Comparison of ENCODE assay signal across 16 mouse cellular contexts in the genomic region with DNA sequence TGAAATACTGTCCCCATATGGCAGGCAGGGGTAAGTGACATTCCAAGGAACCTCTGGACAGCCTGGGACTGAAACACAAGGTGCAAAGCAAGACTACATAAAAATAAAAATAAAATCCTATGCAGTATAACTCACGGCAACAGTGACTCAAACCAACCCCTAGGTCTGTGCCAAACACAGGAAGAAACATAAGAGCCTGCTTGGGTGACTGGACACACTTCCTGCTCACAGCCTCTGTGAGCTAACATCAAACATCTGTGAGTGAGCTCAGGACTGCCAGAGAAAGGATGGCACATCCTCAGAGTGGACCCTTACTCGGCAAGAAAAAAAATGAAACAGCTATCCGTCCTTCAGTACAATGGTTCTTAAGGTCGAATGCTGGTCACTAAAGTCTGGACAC.
"Had no signal": no experiment of that assay in that cellular context is flagged by ENCODE, and none has a peak within 500 bp of the region (broad histone marks: within the 10 kb centered on the region; RNA-seq: fewer than 3 reads in every experiment).

No protein-coding gene starts in this region.

- H3K4me1 ChIP-seq: lung, embryonic 15.5 days; midbrain, embryonic 10.5 days; stomach, embryonic 15.5 days had no signal

- H3K4me3 ChIP-seq: liver, embryonic 13.5 days; lung, embryonic 15.5 days; midbrain, embryonic 10.5 days; midbrain, embryonic 13.5 days; myocyte; neural tube, embryonic 13.5 days; stomach, embryonic 15.5 days had no signal

- H3K27ac ChIP-seq: liver, embryonic 13.5 days; lung, embryonic 15.5 days; midbrain, embryonic 10.5 days; midbrain, embryonic 13.5 days; neural tube, embryonic 13.5 days; stomach, embryonic 15.5 days had no signal

- DNase-seq: kidney, adult 2 months; kidney, postnatal 10 days; kidney, postnatal 36 days; liver, embryonic 13.5 days; lung, postnatal 10 days; lung, postnatal 36 days; retina, postnatal 1 day; right cerebral cortex, postnatal 25 days; spleen, adult 18-20 months; thymus, postnatal 36 days had no signal
